Mouse (Mus musculus) neural tube, embryonic 11.5 days (tissue): Measurements from ENCODE around the gene Tktl1. TPM values are rescaled to one million over a fixed set of nuclear protein-coding genes. Genes with fewer than 3 reads are reported as not detected.

ENCODE experiments used
- ATAC-seq: fragments of 200-750 bp; cut with Nextera tagmentation; 2 replicates; pipeline ENCODE4 v1.8.0; 2017; ENCODE audit warnings: moderate number of reproducible peaks, mild to moderate bottlenecking, moderate TSS enrichment, moderate library complexity; ENCODE audit not compliant: insufficient read depth, low FRiP score, low TSS enrichment
- DNase-seq: peaks from one replicate; pipeline ENCODE4 v3.0.0-alpha.2; 2015; ENCODE audit warnings: low spot score
- H3K27ac ChIP-seq: fragments of 300-500 bp; sonication (generic); 2 replicates; pipeline ENCODE4 v1.5.1; 2014; ENCODE audit warnings: low read depth, mild to moderate bottlenecking, low read length
- H3K27me3 ChIP-seq: fragments of 300-500 bp; sonication (generic); 2 replicates; pipeline ENCODE4 v1.6.1; 2014; ENCODE audit warnings: mild to moderate bottlenecking, low read length, mixed read lengths; ENCODE audit not compliant: control insufficient read depth, insufficient read depth
- H3K36me3 ChIP-seq: fragments of 300-500 bp; sonication (generic); 2 replicates; pipeline ENCODE4 v1.6.1; 2014; ENCODE audit warnings: mild to moderate bottlenecking, low read length, moderate library complexity, mixed read lengths; ENCODE audit not compliant: control insufficient read depth, insufficient read depth
- H3K4me1 ChIP-seq: fragments of 300-500 bp; sonication (generic); 2 replicates; pipeline ENCODE4 v1.6.1; 2014; ENCODE audit warnings: low read length, mixed read lengths; ENCODE audit not compliant: control insufficient read depth, insufficient read depth
- H3K4me2 ChIP-seq: fragments of 300-500 bp; sonication (generic); 2 replicates; pipeline ENCODE4 v1.6.1; 2014; ENCODE audit warnings: low read depth, mild to moderate bottlenecking, moderate library complexity
- H3K4me3 ChIP-seq: fragments of 300-500 bp; sonication (generic); 2 replicates; pipeline ENCODE4 v1.5.1; 2014; ENCODE audit warnings: low read depth, low read length
- H3K9ac ChIP-seq: fragments of 300-500 bp; sonication (generic); 2 replicates; pipeline ENCODE4 v1.6.1; 2014; ENCODE audit warnings: mild to moderate bottlenecking, low read length
- H3K9me3 ChIP-seq: fragments of 300-500 bp; sonication (generic); 2 replicates; pipeline ENCODE4 v1.6.1; 2016; ENCODE audit warnings: low read length; ENCODE audit not compliant: control insufficient read depth
- WGBS: fragments of 180-500 bp; shearing (Covaris S2); extraction: QIAGEN DNeasy Blood & Tissue Kit; methylation state at CpG from one replicate; pipeline ENCODE4 v1.1.7; 2014; 5-methylcytosine and 5-hydroxymethylcytosine counted together
- polyA plus RNA-seq: library from polyadenylated mRNA; unstranded; fragments of >200 nt; fragmentation: Nextera tagmentation; extraction: Ambion mirVana; gene quantifications from 2 replicates; pipeline ENCODE4 v1.2.1, GENCODE M21; 2014

The Tktl1 gene
- polyA plus RNA-seq, 1 experiment from 2014 or later, result not detected

DNA sequence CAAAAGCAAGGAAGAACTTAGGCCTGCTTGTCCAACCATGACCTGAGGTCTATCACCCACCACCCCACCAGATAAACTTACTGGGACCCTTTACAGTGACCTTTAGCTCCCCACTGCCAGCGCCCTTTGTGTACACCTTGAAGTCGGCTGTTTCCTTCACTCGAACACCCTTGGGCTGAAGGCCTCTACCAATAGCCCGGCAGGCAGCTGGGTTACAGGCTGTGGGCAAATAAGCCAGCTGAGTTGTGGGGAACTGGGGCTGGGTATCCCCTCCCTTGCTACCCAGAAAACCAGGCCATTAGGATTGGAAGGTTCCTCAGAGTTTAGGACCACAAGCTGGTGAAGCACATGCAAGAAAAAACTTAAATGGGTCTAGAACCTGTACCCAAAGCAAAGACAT is 63.3 kb downstream of the Tktl1 start:
- ATAC-seq (no peak), DNase-seq (no peak)
- Histone ChIP-seq H3K9me3 (no peaks in the 10 kb centered on the region), H3K4me2 (no peak overlapping the region), H3K9ac (no peak overlapping the region), H3K36me3 (peaks cover 7% of the 10 kb centered on the region), H3K4me3 (no peak overlapping the region), H3K4me1 (no peaks in the 10 kb centered on the region), H3K27me3 (no peaks in the 10 kb centered on the region), H3K27ac (no peak overlapping the region)
- 89% methylated on average over 4 of the region's 4 CpGs for WGBS

DNA sequence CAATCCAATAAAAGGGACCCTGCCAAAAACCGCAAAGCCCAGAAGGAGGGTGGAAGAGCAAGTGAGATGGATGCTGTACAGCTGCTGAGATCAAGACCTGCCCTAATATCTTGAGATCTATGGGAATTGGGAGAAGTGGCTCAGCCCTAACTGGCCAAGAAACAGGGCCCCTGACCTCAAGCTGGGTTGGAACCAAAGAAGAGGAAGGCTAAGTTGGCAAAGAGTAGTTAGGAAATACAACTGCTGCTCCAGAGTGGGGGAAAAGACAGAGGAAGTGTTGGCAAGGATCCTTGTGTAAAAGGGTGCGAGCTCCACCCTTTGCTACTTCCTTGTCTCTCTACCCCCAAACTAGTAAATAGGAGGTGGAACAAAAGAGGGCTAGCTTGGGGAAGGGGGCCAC is 66.3 kb downstream of the Tktl1 start:
- peaks cover 6% of the 10 kb centered on the region for H3K36me3 ChIP-seq
- H3K27me3 ChIP-seq, result no peaks in the 10 kb centered on the region
- no peak overlapping the region for H3K9ac ChIP-seq
- ATAC-seq, result no peak
- no peaks in the 10 kb centered on the region for H3K9me3 ChIP-seq
- no peak for DNase-seq
- no peak overlapping the region for H3K4me3 ChIP-seq
- H3K27ac ChIP-seq, result no peak overlapping the region
- no peaks in the 10 kb centered on the region for H3K4me1 ChIP-seq
- peak overlapping the region; percentile 38 for H3K4me2 ChIP-seq
- 88% methylated on average over 2 of the region's 2 CpGs for WGBS

DNA sequence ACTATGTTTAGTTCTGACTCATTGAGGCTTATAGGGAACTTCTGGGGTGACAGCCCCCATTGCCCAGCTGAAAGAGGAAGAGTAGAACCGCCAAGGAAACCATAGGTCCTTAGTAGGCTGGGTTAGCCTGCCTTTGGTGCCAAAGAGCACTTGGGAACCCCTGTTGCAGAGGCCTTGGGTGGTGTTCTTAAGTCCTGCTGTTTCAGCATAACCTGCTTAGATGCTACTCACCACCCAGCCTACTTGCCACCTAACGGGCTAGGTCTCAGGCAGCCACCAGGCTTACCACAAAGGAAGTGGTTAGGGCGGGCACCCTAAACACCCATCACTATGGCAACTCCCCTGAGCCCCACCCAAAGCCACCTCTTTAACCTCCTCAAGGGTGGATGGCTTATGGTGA is 66.7 kb downstream of the Tktl1 start:
- Histone ChIP-seq H3K9ac (0 out of 2 replicates have a peak overlapping the region, but pooled peaks have one; percentile 41), H3K4me3 (peak overlapping the region; percentile 58), H3K36me3 (peaks cover 6% of the 10 kb centered on the region), H3K27ac (no peak overlapping the region), H3K27me3 (no peaks in the 10 kb centered on the region), H3K4me2 (peak overlapping the region; percentile 38), H3K4me1 (no peaks in the 10 kb centered on the region), H3K9me3 (no peaks in the 10 kb centered on the region)
- no peak for DNase-seq
- 73% methylated on average over 3 of the region's 3 CpGs for WGBS
- no peak for ATAC-seq

DNA sequence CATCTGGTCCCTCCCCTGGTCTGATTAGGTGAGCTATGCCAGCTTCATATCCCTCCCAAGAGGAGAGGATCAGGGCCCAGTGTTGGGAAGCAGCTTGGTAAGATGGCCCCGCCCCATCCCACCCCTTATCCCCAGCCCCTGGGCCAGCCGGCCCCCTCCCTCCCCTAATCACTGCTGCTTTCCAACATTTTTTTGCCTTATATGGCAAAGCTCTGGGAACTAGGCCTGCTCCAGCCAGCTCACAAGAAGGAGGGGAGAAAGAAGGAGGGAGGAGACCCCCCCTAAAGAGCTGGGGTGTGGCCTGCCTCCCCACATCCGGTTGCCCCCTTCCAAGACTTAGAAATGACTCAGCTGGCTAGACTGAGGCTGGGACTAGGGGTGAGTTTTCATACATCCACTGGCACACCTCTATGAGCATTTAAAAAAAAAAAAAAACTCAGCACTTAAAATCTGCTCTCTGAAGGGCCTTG is 67.6 kb downstream of the Tktl1 start:
- Histone ChIP-seq H3K4me2 (peak overlapping the region; percentile 38), H3K27ac (no peak overlapping the region), H3K9ac (peak overlapping the region; percentile 41), H3K4me1 (no peaks in the 10 kb centered on the region), H3K4me3 (peak overlapping the region; percentile 58), H3K36me3 (peaks cover 2% of the 10 kb centered on the region), H3K9me3 (no peaks in the 10 kb centered on the region), H3K27me3 (no peaks in the 10 kb centered on the region)
- WGBS, result 13% methylated on average over 3 of the region's 3 CpGs
- 0 out of 2 replicates have a peak, but pooled peaks have one; percentile 7 for ATAC-seq
- DNase-seq, result peak; percentile 64

DNA sequence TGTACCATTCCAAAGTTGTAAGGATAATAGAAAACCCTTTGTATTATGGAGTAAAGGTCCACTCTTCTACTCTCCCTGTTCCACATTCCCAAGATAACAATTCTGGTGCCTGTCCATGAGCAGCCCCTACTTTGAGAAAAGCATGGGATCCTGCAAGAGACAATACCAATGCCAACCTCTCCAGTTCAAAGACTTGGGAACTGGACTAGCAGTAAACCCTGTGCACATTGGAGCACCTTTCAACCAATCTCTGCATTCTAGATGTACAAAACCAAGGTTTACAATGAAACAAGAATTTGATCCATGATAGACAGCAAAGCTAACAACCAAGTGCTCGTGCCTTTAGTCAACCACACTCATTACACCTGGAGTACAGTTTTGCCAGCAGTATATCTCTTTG is 68.0 kb downstream of the Tktl1 start:
- Histone ChIP-seq H3K4me1 (no peaks in the 10 kb centered on the region), H3K9ac (peak overlapping the region; percentile 79), H3K9me3 (no peaks in the 10 kb centered on the region), H3K27me3 (no peaks in the 10 kb centered on the region), H3K4me3 (peak overlapping the region; percentile 58), H3K4me2 (peak overlapping the region; percentile 38), H3K27ac (no peak overlapping the region), H3K36me3 (peaks cover 2% of the 10 kb centered on the region)
- WGBS, result 40% methylated on average over 1 of the region's 1 CpGs
- no peak for DNase-seq
- no peak for ATAC-seq

DNA sequence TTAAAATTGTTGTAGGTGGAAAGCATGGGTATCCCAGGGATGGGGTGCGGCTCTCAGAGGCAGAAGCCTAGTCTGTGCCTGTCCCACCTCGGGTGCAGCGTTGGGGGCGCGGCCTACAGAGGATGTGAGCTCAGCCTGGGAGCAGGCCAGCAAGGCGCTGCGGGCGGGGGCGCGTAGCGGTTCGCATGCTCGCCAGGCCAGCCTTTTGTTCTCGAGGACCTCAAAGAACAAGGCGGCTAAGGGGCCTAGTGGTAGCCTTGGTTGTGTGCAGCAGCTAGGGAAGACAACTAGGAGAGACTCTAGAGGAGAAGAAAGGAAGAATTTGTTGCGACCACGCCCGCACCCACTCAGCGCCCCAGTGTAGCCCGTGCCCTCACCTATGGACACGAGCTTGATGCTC is 68.6 kb downstream of the Tktl1 start:
- Histone ChIP-seq H3K9me3 (no peaks in the 10 kb centered on the region), H3K9ac (peak overlapping the region; percentile 79), H3K4me1 (no peaks in the 10 kb centered on the region), H3K27ac (peak overlapping the region; percentile 74), H3K36me3 (peaks cover 2% of the 10 kb centered on the region), H3K4me3 (peak overlapping the region; percentile 58), H3K27me3 (no peaks in the 10 kb centered on the region), H3K4me2 (peak overlapping the region; percentile 38)
- DNase-seq, result peak; percentile 75
- ATAC-seq, result peak; percentile 67
- WGBS, result 18% methylated on average over 21 of the region's 21 CpGs

DNA sequence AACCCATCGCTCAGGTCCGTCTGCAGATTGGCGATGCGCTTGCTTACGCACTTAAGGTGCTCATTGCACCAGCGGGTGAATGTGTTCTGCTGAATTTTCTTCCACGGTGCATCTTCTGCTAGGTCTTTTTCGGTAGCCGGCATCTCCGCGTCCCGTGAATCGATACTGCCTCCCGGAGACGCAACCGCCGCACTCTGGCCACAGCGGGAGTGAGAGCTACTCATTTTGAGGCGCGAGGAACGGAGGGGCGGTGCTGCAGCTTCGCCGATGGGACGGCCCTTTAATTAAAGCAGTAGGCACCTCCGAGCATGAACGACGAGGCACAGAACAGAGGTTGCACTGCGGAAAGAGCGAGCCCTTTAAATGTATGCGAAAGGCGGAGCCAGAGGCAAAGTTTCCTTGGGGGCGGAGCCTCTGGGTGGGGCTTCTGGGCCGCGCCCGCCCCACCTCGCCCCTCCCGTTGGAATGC is 69.2 kb downstream of the Tktl1 start:
- H3K4me1 ChIP-seq, result no peaks in the 10 kb centered on the region
- peaks cover 2% of the 10 kb centered on the region for H3K36me3 ChIP-seq
- 25% methylated on average over 36 of the region's 38 CpGs for WGBS
- no peaks in the 10 kb centered on the region for H3K27me3 ChIP-seq
- peak; percentile 87 for DNase-seq
- H3K4me3 ChIP-seq, result peak overlapping the region; percentile 58
- peak overlapping the region; percentile 74 for H3K27ac ChIP-seq
- ATAC-seq, result peak; percentile 92
- peak overlapping the region; percentile 79 for H3K9ac ChIP-seq
- no peaks in the 10 kb centered on the region for H3K9me3 ChIP-seq
- H3K4me2 ChIP-seq, result peak overlapping the region; percentile 44

DNA sequence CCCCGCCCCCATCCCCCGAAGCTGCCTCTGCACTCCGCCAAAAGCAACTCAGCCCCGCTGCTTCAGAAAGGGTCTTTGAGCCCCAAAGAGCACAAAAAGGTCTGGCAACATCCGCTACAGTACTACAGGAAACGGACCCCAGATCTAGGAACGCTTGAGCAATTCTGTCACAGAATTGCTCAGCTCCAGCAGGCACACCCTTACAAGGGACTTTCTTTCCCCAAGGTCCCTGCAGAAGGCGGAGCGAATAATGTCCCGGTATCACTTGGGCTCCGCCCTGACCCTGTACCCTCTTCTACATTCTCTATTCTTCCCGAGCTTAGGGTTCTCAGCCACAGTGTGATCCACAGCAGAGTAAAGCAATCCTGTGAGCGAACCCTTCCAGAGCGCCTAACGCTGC is 69.6 kb downstream of the Tktl1 start:
- WGBS, result 31% methylated on average over 14 of the region's 15 CpGs
- Histone ChIP-seq H3K36me3 (peaks cover 2% of the 10 kb centered on the region; the same call in 1 of the 2 replicates), H3K4me3 (peak overlapping the region; percentile 58), H3K4me1 (no peaks in the 10 kb centered on the region), H3K27ac (0 out of 2 replicates have a peak overlapping the region, but pooled peaks have one; percentile 44), H3K9ac (peak overlapping the region; percentile 53), H3K9me3 (no peaks in the 10 kb centered on the region), H3K4me2 (peak overlapping the region; percentile 44), H3K27me3 (no peaks in the 10 kb centered on the region)
- no peak for DNase-seq
- ATAC-seq, result peak; percentile 10; the same call in 1 of the 2 replicates

DNA sequence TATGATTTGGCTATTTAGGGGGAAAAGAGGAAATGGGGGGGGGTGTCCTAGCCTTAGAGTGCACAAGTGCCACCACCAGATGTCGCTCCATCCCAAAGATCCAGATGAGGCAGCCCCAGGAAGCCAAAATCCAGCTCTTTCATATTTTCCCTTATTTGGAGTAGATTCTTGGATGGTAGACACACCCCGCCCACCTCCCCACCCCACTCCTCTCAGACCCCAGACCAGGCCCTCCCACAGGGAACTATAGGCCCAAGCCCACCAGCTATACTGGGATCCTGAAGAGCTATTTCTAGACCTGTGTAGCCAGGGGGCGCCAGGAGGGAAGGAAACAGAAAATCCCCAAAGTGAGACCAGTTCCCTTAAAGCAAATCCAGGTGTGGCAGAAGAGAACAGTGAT is 71.6 kb downstream of the Tktl1 start:
- Histone ChIP-seq H3K4me2 (no peak overlapping the region), H3K4me3 (no peak overlapping the region), H3K9ac (no peak overlapping the region), H3K27ac (no peak overlapping the region), H3K9me3 (no peaks in the 10 kb centered on the region), H3K4me1 (no peaks in the 10 kb centered on the region), H3K27me3 (no peaks in the 10 kb centered on the region), H3K36me3 (no peaks in the 10 kb centered on the region)
- DNase-seq, result peak; percentile 69
- ATAC-seq, result no peak
- 12% methylated on average over 3 of the region's 3 CpGs for WGBS
